Mouse (Mus musculus): Measurements from ENCODE around the gene Degs2.
"Not testable (repeated sequence)": the region's sequence is repeated elsewhere in the genome, so short reads cannot be mapped to it uniquely, and the experiment has no call there.

Degs2 gene

GRCm38 (mm10) chr12:108702185-108702584 lies at the start of gene Degs2:
Degs2 (minus strand) TSS chr12:108702315.
- no peak for DNase-seq (ENCODE audit: low spot score in 2 of 2)

- DNase-seq (ENCODE audit: low spot score in 2 of 2) = no peak
These were observed 49.7 kb upstream of the Degs2 start for GRCm38 (mm10) chr12:108751790-108752189.

- no peak for DNase-seq (ENCODE audit: low spot score in 2 of 2)
These were observed 48.1 kb upstream of the Degs2 start for GRCm38 (mm10) chr12:108750226-108750625.

GRCm38 (mm10) chr12:108749454-108749853 lies 47.3 kb upstream of the Degs2 start:
- DNase-seq (ENCODE audit: low spot score in 2 of 2) = no peak

GRCm38 (mm10) chr12:108749019-108749418 lies 46.9 kb upstream of the Degs2 start:
- DNase-seq (ENCODE audit: low spot score in 2 of 2) = no peak

- DNase-seq (ENCODE audit: low spot score in 2 of 2) = no peak
These were observed 43.9 kb upstream of the Degs2 start for GRCm38 (mm10) chr12:108745990-108746389.

- no peak for DNase-seq (ENCODE audit: low spot score in 2 of 2)
These were observed 40.1 kb upstream of the Degs2 start for GRCm38 (mm10) chr12:108742241-108742640.

GRCm38 (mm10) chr12:108741472-108741871 lies 39.4 kb upstream of the Degs2 start:
- no peak for DNase-seq (ENCODE audit: low spot score in 2 of 2)

GRCm38 (mm10) chr12:108738745-108739144 lies 36.6 kb upstream of the Degs2 start:
- DNase-seq (ENCODE audit: low spot score in 2 of 2) = no peak

- no peak for DNase-seq (ENCODE audit: low spot score in 2 of 2)
These were observed 35.7 kb upstream of the Degs2 start for GRCm38 (mm10) chr12:108737838-108738237.

- DNase-seq (ENCODE audit: low spot score in 2 of 2) = no peak
These were observed 32.3 kb upstream of the Degs2 start for GRCm38 (mm10) chr12:108734386-108734785.

- no peak for DNase-seq (ENCODE audit: low spot score in 2 of 2)
These were observed 21.7 kb upstream of the Degs2 start for GRCm38 (mm10) chr12:108723841-108724240.

- no peak for DNase-seq (ENCODE audit: low spot score in 2 of 2)
These were observed 20.3 kb upstream of the Degs2 start for GRCm38 (mm10) chr12:108722464-108722863.

- no peak for DNase-seq (ENCODE audit: low spot score in 2 of 2)
These were observed 16.4 kb upstream of the Degs2 start for GRCm38 (mm10) chr12:108718485-108718884.

GRCm38 (mm10) chr12:108715854-108716253 lies 13.7 kb upstream of the Degs2 start:
- no peak for DNase-seq (ENCODE audit: low spot score in 2 of 2)

- not testable (repeated sequence) for DNase-seq (ENCODE audit: low spot score in 2 of 2)
These were observed 11.9 kb upstream of the Degs2 start for GRCm38 (mm10) chr12:108713972-108714371.

- DNase-seq (ENCODE audit: low spot score in 2 of 2) = no peak
These were observed 10.4 kb upstream of the Degs2 start for GRCm38 (mm10) chr12:108712481-108712880.

- no peak for DNase-seq (ENCODE audit: low spot score in 2 of 2)
These were observed 8.9 kb upstream of the Degs2 start for GRCm38 (mm10) chr12:108710861-108711615.

GRCm38 (mm10) chr12:108709964-108710765 lies 8.1 kb upstream of the Degs2 start:
- DNase-seq (ENCODE audit: low spot score in 2 of 2) = no peak

GRCm38 (mm10) chr12:108709386-108709785 lies 7.3 kb upstream of the Degs2 start:
- no peak for DNase-seq (ENCODE audit: low spot score in 2 of 2)

GRCm38 (mm10) chr12:108706129-108706528 lies 4.0 kb upstream of the Degs2 start:
- DNase-seq (ENCODE audit: low spot score in 2 of 2) = no peak

- no peak for DNase-seq (ENCODE audit: low spot score in 2 of 2)
These were observed 3.4 kb upstream of the Degs2 start for GRCm38 (mm10) chr12:108705486-108705885.

GRCm38 (mm10) chr12:108701221-108701620 lies 894 bp downstream of the Degs2 start:
- DNase-seq (ENCODE audit: low spot score in 2 of 2) = no peak
